Mouse (Mus musculus) B cell, adult 2 months (primary cell): ENCODE data around the gene Msh2.
"Not testable (repeated sequence)": the region's sequence is repeated elsewhere in the genome, so short reads cannot be mapped to it uniquely, and the experiment has no call there.

ENCODE experiments used
- DNase-seq, 2 experiments: peaks; one replicate each; pipeline ENCODE4 v3.0.0; 2022

Gene Msh2

GRCm38 (mm10) chr17:87671890-87672660 is at the start of gene Msh2:
TSS of gene Msh2 (plus strand) at chr17:87672330.
- DNase-seq: peak; percentile 92 to 94

GRCm38 (mm10) chr17:87625510-87626086 is 46.5 kb upstream of the Msh2 start:
- DNase-seq: no peak

- DNase-seq: no peak
Measured at GRCm38 (mm10) chr17:87628144-87628543, 44.0 kb upstream of the Msh2 start.

- DNase-seq: no peak
Measured at GRCm38 (mm10) chr17:87628706-87629105, 43.4 kb upstream of the Msh2 start.

GRCm38 (mm10) chr17:87637056-87637389 is 35.1 kb upstream of the Msh2 start:
- peak; percentile 46 to 53 for DNase-seq

- DNase-seq: no peak
Measured at GRCm38 (mm10) chr17:87639242-87639641, 32.9 kb upstream of the Msh2 start.

- no peak for DNase-seq
Measured at GRCm38 (mm10) chr17:87640272-87640671, 31.9 kb upstream of the Msh2 start.

- no peak for DNase-seq
Measured at GRCm38 (mm10) chr17:87641006-87641405, 31.1 kb upstream of the Msh2 start.

- DNase-seq: no peak
Measured at GRCm38 (mm10) chr17:87642744-87643143, 29.4 kb upstream of the Msh2 start.

GRCm38 (mm10) chr17:87655616-87656015 is 16.5 kb upstream of the Msh2 start:
- not testable (repeated sequence) for DNase-seq

GRCm38 (mm10) chr17:87661958-87662573 is 10.1 kb upstream of the Msh2 start:
- DNase-seq: not testable (repeated sequence)

GRCm38 (mm10) chr17:87664238-87664637 is 7.9 kb upstream of the Msh2 start:
- DNase-seq: no peak

GRCm38 (mm10) chr17:87665066-87665822 is 6.9 kb upstream of the Msh2 start:
- peak; percentile 73 to 74 for DNase-seq

- DNase-seq: peak; percentile 67 to 75
Measured at GRCm38 (mm10) chr17:87672677-87673286, 652 bp downstream of the Msh2 start.

- not testable (repeated sequence) for DNase-seq
Measured at GRCm38 (mm10) chr17:87676916-87677474, 4.9 kb downstream of the Msh2 start.

- no peak for DNase-seq
Measured at GRCm38 (mm10) chr17:87677656-87678055, 5.5 kb downstream of the Msh2 start.

GRCm38 (mm10) chr17:87689217-87689616 is 17.1 kb downstream of the Msh2 start:
- DNase-seq: no peak

- DNase-seq: peak; percentile 53 to 55
Measured at GRCm38 (mm10) chr17:87691958-87692357, 19.8 kb downstream of the Msh2 start.

GRCm38 (mm10) chr17:87695874-87696465 is 23.8 kb downstream of the Msh2 start:
- DNase-seq: no peak

- DNase-seq: no peak
Measured at GRCm38 (mm10) chr17:87696814-87697213, 24.7 kb downstream of the Msh2 start.

- DNase-seq: no peak
Measured at GRCm38 (mm10) chr17:87698996-87699765, 27.1 kb downstream of the Msh2 start.
